Mouse (Mus musculus): Measurements from ENCODE around the gene Trmo.

GRCm38 (mm10) chr4:46422625-46423024, 33.4 kb upstream of the Trmo start:
- TF ChIP-seq POLR2A (IDR thresholded peaks at IDR 0.05; ENCODE audit: low read depth, low read length), result no peak
- TF ChIP-seq CTCF (IDR thresholded peaks at IDR 0.05; ENCODE audit: borderline replicate concordance, insufficient read depth, low read length), result no peak
